Mouse (Mus musculus) midbrain, embryonic 11.5 days (tissue): Measurements from ENCODE around the gene Gpr160. TPM values are rescaled to one million over a fixed set of nuclear protein-coding genes. Genes with fewer than 3 reads are reported as not detected.
"Not testable (repeated sequence)": the region's sequence is repeated elsewhere in the genome, so short reads cannot be mapped to it uniquely, and the experiment has no call there.

ENCODE experiments used
- ATAC-seq: fragments of 200-750 bp; cut with Nextera tagmentation; 2 replicates; pipeline ENCODE4 v1.8.0; 2017; ENCODE audit warnings: moderate TSS enrichment, moderate library complexity; ENCODE audit not compliant: low FRiP score
- DNase-seq: peaks from one replicate; pipeline ENCODE4 v3.0.0; 2015; ENCODE audit warnings: low spot score; ENCODE audit errors: missing footprints
- H3K27ac ChIP-seq: fragments of 300-500 bp; sonication (generic); 2 replicates; pipeline ENCODE4 v1.5.1; 2014; ENCODE audit warnings: low read depth, low read length
- H3K27me3 ChIP-seq: fragments of 300-500 bp; sonication (generic); 2 replicates; pipeline ENCODE4 v1.6.1; 2014; ENCODE audit warnings: mild to moderate bottlenecking, low read length, moderate library complexity, mixed read lengths; ENCODE audit not compliant: control insufficient read depth, insufficient read depth
- H3K36me3 ChIP-seq: fragments of 300-500 bp; sonication (generic); 2 replicates; pipeline ENCODE4 v1.6.1; 2014; ENCODE audit warnings: mild to moderate bottlenecking, low read length, moderate library complexity, mixed read lengths; ENCODE audit not compliant: control insufficient read depth, insufficient read depth
- H3K4me1 ChIP-seq: fragments of 300-500 bp; sonication (generic); 2 replicates; pipeline ENCODE4 v1.6.1; 2014; ENCODE audit warnings: low read length; ENCODE audit not compliant: control insufficient read depth, insufficient read depth
- H3K4me2 ChIP-seq: fragments of 300-500 bp; sonication (generic); 2 replicates; pipeline ENCODE4 v1.6.1; 2014; ENCODE audit warnings: mild to moderate bottlenecking, moderate library complexity
- H3K4me3 ChIP-seq: fragments of 300-500 bp; sonication (generic); 2 replicates; pipeline ENCODE4 v1.5.1; 2014; ENCODE audit warnings: low read depth, low read length
- H3K9ac ChIP-seq: fragments of 300-500 bp; sonication (generic); 2 replicates; pipeline ENCODE4 v1.6.1; 2014; ENCODE audit warnings: low read length
- H3K9me3 ChIP-seq: fragments of 300-500 bp; sonication (generic); 2 replicates; pipeline ENCODE4 v1.6.1; 2016; ENCODE audit warnings: low read length; ENCODE audit not compliant: control insufficient read depth
- WGBS: fragments of 180-500 bp; shearing (Covaris S2); extraction: QIAGEN DNeasy Blood & Tissue Kit; methylation state at CpG from one replicate; pipeline ENCODE4 v1.1.7; 2014; 5-methylcytosine and 5-hydroxymethylcytosine counted together
- polyA plus RNA-seq: library from polyadenylated mRNA; unstranded; fragments of >200 nt; fragmentation: Nextera tagmentation; extraction: Ambion mirVana; gene quantifications from 2 replicates; pipeline ENCODE4 v1.2.1, GENCODE M21; 2014

Gene Gpr160
- polyA plus RNA-seq, 1 experiment from 2014 or later: 1.1 TPM

DNA sequence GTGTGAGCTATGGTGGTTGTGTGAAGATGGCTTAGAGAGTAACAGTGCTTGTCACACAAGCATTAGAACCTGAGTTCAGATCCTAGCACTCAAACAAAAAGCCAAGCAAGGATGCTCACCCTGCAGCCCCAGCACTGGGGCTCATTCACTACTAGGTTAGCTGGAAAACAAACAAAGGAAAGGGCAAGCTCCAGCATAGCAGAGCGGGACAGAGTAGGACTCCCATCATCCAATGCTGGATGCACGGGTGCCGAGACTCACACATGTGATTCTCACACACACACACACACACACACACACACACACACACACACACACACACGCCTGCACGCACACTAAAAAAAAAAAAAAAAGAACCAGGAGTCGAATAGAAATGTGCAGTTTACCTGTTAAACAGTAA lies 4.3 kb upstream of the Gpr160 start:
- Histone ChIP-seq H3K9ac (no peak overlapping the region), H3K4me2 (no peak overlapping the region), H3K36me3 (no peaks in the 10 kb centered on the region), H3K4me3 (no peak overlapping the region), H3K9me3 (no peaks in the 10 kb centered on the region), H3K4me1 (no peaks in the 10 kb centered on the region), H3K27me3 (peaks cover 14% of the 10 kb centered on the region), H3K27ac (no peak overlapping the region)
- DNase-seq (no peak), ATAC-seq (no peak)
- WGBS: 88% methylated on average over 4 of the region's 6 CpGs

DNA sequence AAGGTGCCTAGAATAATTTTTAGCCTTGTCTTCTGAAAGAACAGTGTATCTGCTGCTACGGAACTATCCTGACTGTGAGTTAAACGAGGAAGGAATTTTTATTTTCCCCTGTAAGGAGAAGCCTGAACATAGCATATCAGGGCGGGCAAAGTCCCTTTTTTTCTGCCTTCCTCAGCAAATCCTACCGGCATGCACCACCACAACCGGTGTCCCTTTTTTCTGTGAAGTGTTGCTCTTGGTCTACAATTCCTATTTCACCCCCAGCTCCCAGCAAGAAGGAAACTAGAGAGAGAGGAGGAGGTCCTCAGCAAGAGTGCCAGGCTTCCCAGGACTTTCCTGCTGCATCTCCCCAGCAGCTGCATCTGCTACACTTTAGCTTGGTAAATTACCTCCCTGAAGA lies 2.2 kb upstream of the Gpr160 start:
- Histone ChIP-seq H3K27me3 (peaks cover 16% of the 10 kb centered on the region), H3K9me3 (no peaks in the 10 kb centered on the region), H3K4me3 (no peak overlapping the region), H3K9ac (no peak overlapping the region), H3K4me2 (no peak overlapping the region), H3K36me3 (no peaks in the 10 kb centered on the region), H3K4me1 (no peaks in the 10 kb centered on the region), H3K27ac (no peak overlapping the region)
- ATAC-seq (no peak), DNase-seq (peak; percentile 75)
- 92% methylated on average over 5 of the region's 5 CpGs for WGBS

DNA sequence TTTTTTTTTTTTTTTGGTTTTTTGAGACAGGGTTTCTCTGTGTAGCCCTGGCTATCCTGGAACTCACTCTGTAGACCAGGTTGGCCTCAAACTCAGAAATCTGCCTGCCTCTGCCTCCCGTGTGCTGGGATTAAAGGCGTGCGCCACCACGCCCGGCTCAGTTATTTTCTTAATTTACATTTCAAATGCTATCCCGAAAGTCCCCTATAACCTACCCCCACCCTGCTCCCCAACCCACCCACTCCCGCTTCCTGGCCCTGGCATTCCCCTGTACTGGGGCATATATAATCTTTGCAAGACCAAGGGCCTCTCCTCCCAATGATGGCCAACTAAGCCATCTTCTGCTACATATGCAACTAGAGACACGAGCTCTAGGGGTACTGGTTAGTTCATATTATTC lies 3.8 kb downstream of the Gpr160 start:
- not testable (repeated sequence) for H3K4me1 ChIP-seq, DNase-seq, H3K27ac ChIP-seq, H3K4me3 ChIP-seq, ATAC-seq, H3K4me2 ChIP-seq, H3K9ac ChIP-seq, H3K36me3 ChIP-seq, H3K9me3 ChIP-seq
- WGBS: 93% methylated on average over 8 of the region's 8 CpGs
- peaks cover 16% of the 10 kb centered on the region for H3K27me3 ChIP-seq

DNA sequence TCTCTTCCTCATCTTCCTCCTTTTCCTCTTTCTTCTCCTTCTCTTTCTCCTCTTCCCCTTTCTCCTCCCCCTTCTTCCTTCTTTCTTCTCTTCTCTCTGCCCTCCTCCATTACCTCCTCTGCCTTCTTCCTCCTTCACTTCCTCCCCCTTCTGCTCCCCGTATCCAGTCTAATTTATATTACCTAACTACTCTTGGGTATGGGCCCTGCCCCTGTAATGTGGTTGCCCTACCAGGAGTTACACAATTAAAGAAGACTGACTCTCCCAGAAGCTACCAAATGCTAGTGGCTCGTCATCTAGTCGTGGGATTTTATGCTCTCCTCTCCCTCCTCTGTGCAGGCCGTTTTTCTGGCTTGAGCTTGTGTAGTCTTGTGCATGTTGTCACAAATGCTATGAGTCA lies 5.0 kb downstream of the Gpr160 start:
- ATAC-seq: no peak
- no peak overlapping the region for H3K27ac ChIP-seq
- no peaks in the 10 kb centered on the region for H3K4me1 ChIP-seq
- no peak overlapping the region for H3K4me2 ChIP-seq
- H3K9me3 ChIP-seq: no peaks in the 10 kb centered on the region
- no peaks in the 10 kb centered on the region for H3K36me3 ChIP-seq
- no peak overlapping the region for H3K9ac ChIP-seq
- peaks cover 9% of the 10 kb centered on the region for H3K27me3 ChIP-seq
- WGBS: 90% methylated on average over 4 of the region's 4 CpGs
- DNase-seq: peak; percentile 28
- no peak overlapping the region for H3K4me3 ChIP-seq

DNA sequence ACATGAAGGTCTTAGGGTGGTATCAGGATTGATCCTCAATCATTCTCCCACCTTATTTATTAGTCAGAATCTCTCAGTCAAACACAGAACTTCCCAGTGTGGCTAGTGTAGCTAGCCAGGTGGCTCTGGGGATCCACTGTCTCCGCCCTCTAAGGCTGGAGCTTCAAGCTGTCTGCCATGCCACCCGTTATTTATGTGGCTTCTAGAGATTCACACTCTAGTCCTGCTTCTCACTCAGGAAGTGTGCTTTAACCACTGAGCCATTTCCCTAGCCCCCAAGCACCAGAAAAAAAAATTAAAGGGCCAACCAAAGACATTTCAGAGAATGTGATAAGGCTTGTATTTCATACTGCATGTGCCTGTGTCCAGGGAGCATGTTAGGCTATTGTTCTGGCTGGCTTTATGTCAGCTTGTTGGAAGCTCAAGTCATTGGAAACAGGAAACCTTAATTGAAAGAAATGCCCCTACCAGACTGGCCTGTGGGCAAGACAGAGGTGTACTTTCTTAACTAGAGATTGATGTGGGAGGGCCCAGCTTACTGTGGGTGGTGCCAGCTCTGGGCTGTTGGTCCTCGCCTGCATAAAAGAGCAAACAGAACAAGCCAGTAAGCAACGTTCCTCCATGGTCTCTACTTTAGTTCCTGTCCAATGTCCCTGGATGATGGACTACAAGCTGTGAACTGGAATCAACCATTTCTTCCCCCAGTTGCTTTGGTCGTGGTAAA lies 8.1 kb downstream of the Gpr160 start:
- DNase-seq (peak; percentile 12), ATAC-seq (no peak)
- H3K9me3 ChIP-seq: no peaks in the 10 kb centered on the region
- H3K4me3 ChIP-seq: no peak overlapping the region
- no peaks in the 10 kb centered on the region for H3K27me3 ChIP-seq
- H3K36me3 ChIP-seq: no peaks in the 10 kb centered on the region
- 77% methylated on average over 5 of the region's 5 CpGs for WGBS
- H3K4me2 ChIP-seq: no peak overlapping the region
- no peak overlapping the region for H3K27ac ChIP-seq
- H3K4me1 ChIP-seq: no peaks in the 10 kb centered on the region
- H3K9ac ChIP-seq: no peak overlapping the region

DNA sequence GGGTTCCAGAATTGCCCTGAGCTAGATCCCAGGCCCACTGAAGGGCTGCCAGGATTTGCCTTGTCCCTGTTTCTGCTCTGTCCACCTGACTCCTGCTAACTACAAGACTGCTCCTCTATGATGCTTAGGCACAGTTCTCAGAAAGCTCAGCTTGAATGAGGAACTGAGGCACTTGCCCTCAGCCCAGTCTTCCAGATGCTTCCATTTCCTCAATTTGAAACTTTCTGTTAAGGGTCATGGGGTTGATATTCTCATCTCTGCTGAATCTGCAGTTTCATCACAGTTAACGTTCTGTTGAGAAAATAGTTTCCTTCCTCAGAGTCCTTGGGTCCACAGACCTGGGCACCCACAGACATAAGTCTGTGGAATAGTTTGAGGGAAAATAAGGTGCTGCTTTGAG lies 8.9 kb downstream of the Gpr160 start:
- Histone ChIP-seq H3K4me1 (no peaks in the 10 kb centered on the region), H3K4me2 (no peak overlapping the region), H3K27me3 (no peaks in the 10 kb centered on the region), H3K9me3 (no peaks in the 10 kb centered on the region), H3K36me3 (no peaks in the 10 kb centered on the region), H3K9ac (no peak overlapping the region), H3K4me3 (no peak overlapping the region), H3K27ac (no peak overlapping the region)
- WGBS: 80% methylated on average over 1 of the region's 1 CpGs
- ATAC-seq (no peak), DNase-seq (no peak)

DNA sequence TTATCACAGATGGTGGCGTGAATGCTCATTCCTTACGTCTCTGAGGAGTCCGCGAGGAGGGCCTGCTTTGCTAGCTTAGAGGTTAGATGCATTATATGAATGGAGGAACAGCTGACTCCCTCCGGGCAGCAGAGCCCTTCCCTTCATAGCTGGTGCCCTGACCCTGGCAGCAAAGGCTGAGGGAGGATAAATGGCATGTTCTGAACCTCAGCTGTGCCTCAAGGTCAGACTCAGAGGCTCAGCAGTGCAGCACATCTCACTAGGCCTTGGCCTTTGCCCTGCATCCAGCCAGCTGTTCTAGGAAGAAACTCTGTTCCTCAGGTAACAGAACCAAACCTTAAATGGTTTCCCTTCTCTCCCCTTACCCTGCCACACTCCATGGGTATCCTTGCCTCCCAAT lies 12.4 kb downstream of the Gpr160 start:
- DNase-seq: no peak
- WGBS: 91% methylated on average over 5 of the region's 5 CpGs
- no peak for ATAC-seq
- no peaks in the 10 kb centered on the region for H3K36me3 ChIP-seq
- no peaks in the 10 kb centered on the region for H3K9me3 ChIP-seq
- H3K4me3 ChIP-seq: no peak overlapping the region
- H3K4me1 ChIP-seq: no peaks in the 10 kb centered on the region
- H3K4me2 ChIP-seq: no peak overlapping the region
- no peak overlapping the region for H3K9ac ChIP-seq
- no peak overlapping the region for H3K27ac ChIP-seq
- H3K27me3 ChIP-seq: no peaks in the 10 kb centered on the region

DNA sequence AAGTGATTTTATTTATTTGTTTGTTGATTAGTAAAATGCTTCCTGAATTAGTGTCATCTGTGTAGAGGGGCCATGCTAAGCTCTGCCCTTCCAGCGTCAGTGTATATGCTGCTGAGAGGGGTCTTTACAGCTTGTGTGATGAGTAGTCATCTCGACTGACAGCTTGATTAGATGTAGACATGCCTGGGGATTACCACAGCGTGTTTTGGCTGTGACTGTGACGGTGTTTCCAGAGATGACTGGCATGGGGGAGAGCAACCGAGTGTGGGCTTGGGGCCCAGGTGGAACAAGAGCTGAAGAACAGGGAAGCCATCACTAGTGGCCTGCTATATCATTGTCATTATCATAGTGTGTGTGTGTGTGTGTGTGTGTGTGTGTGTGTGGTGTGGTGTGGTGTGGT lies 12.9 kb downstream of the Gpr160 start:
- Histone ChIP-seq H3K9me3 (no peaks in the 10 kb centered on the region), H3K27me3 (no peaks in the 10 kb centered on the region), H3K4me1 (no peaks in the 10 kb centered on the region), H3K27ac (no peak overlapping the region), H3K4me2 (no peak overlapping the region), H3K4me3 (no peak overlapping the region), H3K9ac (no peak overlapping the region), H3K36me3 (no peaks in the 10 kb centered on the region)
- ATAC-seq (no peak), DNase-seq (peak; percentile 57)
- WGBS: 68% methylated on average over 5 of the region's 5 CpGs

DNA sequence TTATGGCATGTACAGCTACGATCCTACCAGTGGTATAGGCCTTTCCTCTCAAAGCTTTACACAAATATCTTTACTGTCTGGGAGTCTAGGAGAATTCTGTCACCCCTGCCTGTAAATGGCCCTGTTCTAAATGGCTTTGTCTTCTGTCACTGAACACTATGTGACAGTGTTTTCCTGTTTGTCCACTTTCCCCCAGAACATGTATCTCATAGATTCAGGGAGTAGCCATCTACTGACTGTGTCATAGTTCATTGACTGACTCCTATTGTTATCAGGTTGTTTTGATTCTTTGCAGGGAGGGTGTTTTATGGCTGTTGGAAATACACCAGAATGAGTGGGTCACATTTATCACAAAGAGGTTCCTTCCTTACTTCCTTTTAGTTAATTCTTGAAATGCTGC lies 14.2 kb downstream of the Gpr160 start:
- Histone ChIP-seq H3K4me2 (no peak overlapping the region), H3K36me3 (no peaks in the 10 kb centered on the region), H3K4me1 (no peaks in the 10 kb centered on the region), H3K4me3 (no peak overlapping the region), H3K27me3 (no peaks in the 10 kb centered on the region), H3K27ac (no peak overlapping the region), H3K9ac (no peak overlapping the region), H3K9me3 (no peaks in the 10 kb centered on the region)
- no peak for ATAC-seq
- WGBS: 86% methylated on average over 1 of the region's 1 CpGs
- peak; percentile 72 for DNase-seq
